Mouse (Mus musculus) Patski (cell line): ENCODE data around the gene Slc26a9. TPM values are rescaled to one million over a fixed set of nuclear protein-coding genes. Genes with fewer than 3 reads are reported as not detected.

Source experiments
- ATAC-seq: fragments of 100-300 bp; one replicate; pipeline ENCODE4 v1.8.0; 2021
- CTCF ChIA-PET: fragments of 350-600 bp; sonication (Branson Sonifier 250); formaldehyde crosslinking; loops from one replicate; lab custom pipeline; 2022; ENCODE audit warnings: inconsistent platforms; lab: Charles Lee
- POLR2A ChIA-PET: fragments of 350-600 bp; sonication (Branson Sonifier 250); formaldehyde crosslinking; loops from one replicate; lab custom pipeline; 2022; ENCODE audit warnings: antibody characterized with exemption, inconsistent platforms; lab: Charles Lee
- DNase-seq: peaks from one replicate; pipeline ENCODE4 v3.0.0-alpha.2; 2011; ENCODE audit warnings: low read depth, low spot score
- H3K27me3 ChIP-seq: fragments of 371-371 bp; one replicate; pipeline ENCODE4 v1.5.1; 2021
- CTCF ChIP-seq: fragments of 100-300 bp; IDR thresholded peaks from one replicate; pipeline ENCODE4 v1.5.1; 2021
- in situ Hi-C: fragments of 300-500 bp; cut with MboI; formaldehyde crosslinking; loops from 3 replicates; pipeline ENCODE4 v1.11.1; 2018; ENCODE audit warnings: low pct_unique_long_range_greater_than_20kb, mixed read lengths
- polyA plus RNA-seq: library from polyadenylated mRNA; unstranded; gene quantifications from one replicate; pipeline ENCODE4 v1.2.3, GENCODE M21; 2021

Gene Slc26a9
- polyA plus RNA-seq, 1 experiment from 2014 or later, result 0.01 TPM

GRCm38 (mm10) chr1:131751181-131751890, 7.5 kb downstream of the Slc26a9 start:
- in situ Hi-C loops, result no loop called here
- DNase-seq (no peak), ATAC-seq (no peak)
- ChIA-PET POLR2A (no interaction called here), CTCF (interaction anchor here (1.4 kb wide), 1 partner anchor 39 kb away, joined by 5 read pairs; no protein-coding TSS in a partner anchor)
- peaks cover 3% of the 10 kb centered on the region for H3K27me3 ChIP-seq
- TF ChIP-seq CTCF, result no peak

- ChIA-PET CTCF (no interaction called here), POLR2A (no interaction called here)
- H3K27me3 ChIP-seq, result peaks cover 3% of the 10 kb centered on the region
- DNase-seq (no peak), ATAC-seq (no peak)
- in situ Hi-C loops, result no loop called here
- TF ChIP-seq CTCF, result no peak
Observed at GRCm38 (mm10) chr1:131751891-131752311, 8.1 kb downstream of the Slc26a9 start.

DNA sequence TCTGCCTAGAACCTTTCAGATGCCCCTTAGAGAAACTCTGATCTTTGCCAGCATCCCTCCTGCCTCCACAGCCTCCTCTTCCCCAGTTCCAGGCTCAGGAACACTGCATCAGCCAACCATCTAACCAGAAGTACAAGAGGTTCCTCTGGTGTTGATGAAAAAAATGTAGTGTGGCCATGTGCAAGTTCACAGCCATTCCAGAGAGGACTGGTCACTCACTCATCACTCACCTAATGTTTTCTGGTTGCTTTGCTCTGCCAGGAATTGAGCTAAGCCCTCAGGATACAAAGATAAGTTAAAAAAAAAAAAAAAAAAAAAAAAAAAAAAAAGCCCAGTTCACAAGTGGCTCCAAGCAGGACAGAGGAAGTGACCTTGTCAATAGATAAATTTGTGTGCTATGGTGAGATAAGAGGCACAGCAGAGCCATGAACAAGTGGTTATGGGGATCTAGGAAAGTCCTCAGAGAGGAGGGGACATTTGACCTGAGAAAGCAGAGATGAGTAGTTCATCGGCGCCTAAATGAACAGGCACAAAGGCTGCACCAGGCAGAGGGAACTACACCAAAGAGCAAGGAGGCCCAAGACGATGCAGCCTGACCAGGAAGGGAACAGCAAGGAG, 10.5 kb downstream of the Slc26a9 start:
- peaks cover 3% of the 10 kb centered on the region for H3K27me3 ChIP-seq
- in situ Hi-C loops, result no loop called here
- TF ChIP-seq CTCF, result no peak
- ATAC-seq (no peak), DNase-seq (no peak)
- POLR2A ChIA-PET, result interaction anchor here (0.6 kb wide), 1 partner anchor 28 kb away, joined by 4 read pairs; no protein-coding TSS in a partner anchor
- CTCF ChIA-PET, result interaction anchor here (1.2 to 1.9 kb wide), 2 partner anchors 10 to 47 kb away, joined by 3 to 4 read pairs; no protein-coding TSS in a partner anchor

GRCm38 (mm10) chr1:131754916-131755315, 11.1 kb downstream of the Slc26a9 start:
- H3K27me3 ChIP-seq, result peaks cover 3% of the 10 kb centered on the region
- no peak for TF ChIP-seq CTCF
- POLR2A ChIA-PET, result no interaction called here
- ATAC-seq, result no peak
- CTCF ChIA-PET, result interaction anchor here (1.2 to 1.9 kb wide), 2 partner anchors 9 to 47 kb away, joined by 3 to 4 read pairs; no protein-coding TSS in a partner anchor
- in situ Hi-C loops, result no loop called here
- DNase-seq, result no peak

DNA sequence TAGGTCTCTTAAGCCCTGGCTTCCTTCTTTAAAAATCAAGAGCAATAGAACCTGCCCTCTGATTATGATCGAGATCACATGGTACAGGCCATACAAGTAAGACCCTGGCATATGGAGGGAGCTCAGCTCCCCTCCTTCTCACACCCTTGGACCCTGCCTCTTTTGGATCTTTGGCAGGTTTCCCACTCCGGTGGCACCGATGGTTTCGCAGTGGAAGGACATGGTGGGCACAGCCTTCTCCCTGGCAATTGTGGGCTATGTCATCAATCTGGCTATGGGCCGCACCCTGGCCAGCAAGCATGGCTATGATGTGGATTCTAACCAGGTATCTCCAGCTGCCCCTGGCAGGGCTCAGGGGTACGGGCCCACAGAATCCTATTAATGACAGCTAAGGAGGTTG, 13.4 kb downstream of the Slc26a9 start:
- no peak for TF ChIP-seq CTCF
- POLR2A ChIA-PET, result no interaction called here
- no peak for DNase-seq
- no peak for ATAC-seq
- CTCF ChIA-PET, result interaction anchor here (1.1 to 3.8 kb wide), 3 partner anchors 18 to 45 kb away, joined by 3 to 13 read pairs (median 3); no protein-coding TSS in a partner anchor
- in situ Hi-C loops, result no loop called here
- peaks cover 3% of the 10 kb centered on the region for H3K27me3 ChIP-seq

DNA sequence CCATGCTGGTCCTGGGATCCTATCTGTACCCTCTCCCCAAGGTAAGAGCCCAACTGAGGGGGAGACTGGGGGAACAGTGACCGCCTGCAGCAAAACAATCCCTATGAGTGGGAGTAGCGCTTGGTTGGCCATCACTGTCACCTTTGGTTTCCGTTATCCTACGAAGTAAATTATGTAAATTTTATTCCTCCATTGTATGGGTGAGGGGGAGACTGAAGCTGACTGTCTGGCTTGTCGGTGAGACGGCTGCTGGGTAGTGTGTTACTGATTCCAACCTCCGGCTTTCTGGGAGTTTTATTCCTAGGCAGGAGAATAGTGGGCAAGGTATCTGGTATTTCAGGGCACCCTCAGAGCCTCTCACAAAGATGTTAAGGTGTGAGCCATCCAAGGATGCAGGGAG, 15.0 kb downstream of the Slc26a9 start:
- DNase-seq, result no peak
- CTCF ChIA-PET, result interaction anchor here (3.8 kb wide), 1 partner anchor 47 kb away, joined by 13 read pairs; no protein-coding TSS in a partner anchor
- in situ Hi-C loops, result no loop called here
- ATAC-seq, result no peak
- H3K27me3 ChIP-seq, result peaks cover 3% of the 10 kb centered on the region
- TF ChIP-seq CTCF, result no peak
- POLR2A ChIA-PET, result no interaction called here

DNA sequence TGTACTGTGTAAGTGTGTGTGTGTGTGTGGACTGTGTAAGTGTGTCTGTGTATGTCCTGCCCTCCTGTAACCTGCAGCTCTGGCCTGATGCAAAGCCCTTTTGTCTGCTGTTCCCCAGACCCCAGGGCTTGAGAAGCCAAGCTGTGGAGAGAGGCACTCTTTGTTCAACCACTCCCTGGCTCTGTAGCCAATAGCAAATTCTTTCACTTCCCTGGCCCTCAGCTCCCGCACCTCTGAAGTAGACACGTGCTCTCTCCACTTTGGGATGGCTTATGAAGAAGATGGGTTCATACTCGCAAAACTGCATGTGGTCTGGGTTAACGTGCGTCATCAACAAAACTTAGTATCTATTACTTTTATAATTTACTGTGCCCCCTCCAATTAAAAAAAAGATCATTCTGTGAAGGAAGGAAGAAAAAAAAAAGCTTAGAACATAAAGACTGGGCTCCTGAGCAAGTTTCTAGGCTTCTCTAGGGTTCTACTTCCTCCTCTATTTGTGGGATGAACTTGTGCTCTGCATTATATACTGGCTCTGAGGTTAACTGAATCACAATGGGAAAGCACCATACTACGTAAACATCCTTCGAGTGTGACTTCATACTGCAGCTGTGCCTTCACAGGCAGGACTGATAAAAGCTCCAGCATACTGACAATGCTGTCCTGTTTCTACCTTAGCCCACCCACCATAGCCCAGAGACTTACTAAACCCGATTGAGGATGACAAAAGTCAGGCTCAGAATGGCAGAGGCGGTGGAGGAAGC, 16.0 kb downstream of the Slc26a9 start:
- no peak for DNase-seq
- in situ Hi-C loops, result no loop called here
- no peak for ATAC-seq
- ChIA-PET POLR2A (no interaction called here), CTCF (interaction anchor here (1.0 to 5.9 kb wide), 2 partner anchors 20 to 47 kb away, joined by 3 to 55 read pairs; no protein-coding TSS in a partner anchor)
- no peak for TF ChIP-seq CTCF
- H3K27me3 ChIP-seq, result peaks cover 9% of the 10 kb centered on the region

- H3K27me3 ChIP-seq, result peaks cover 5% of the 10 kb centered on the region
- DNase-seq (no peak), ATAC-seq (no peak)
- POLR2A ChIA-PET, result no interaction called here
- no peak for TF ChIP-seq CTCF
- CTCF ChIA-PET, result interaction anchor here (5.9 kb wide), 1 partner anchor 48 kb away, joined by 55 read pairs; no protein-coding TSS in a partner anchor
- in situ Hi-C loops, result no loop called here
Observed at GRCm38 (mm10) chr1:131760428-131760820, 16.6 kb downstream of the Slc26a9 start.

- peaks cover 8% of the 10 kb centered on the region for H3K27me3 ChIP-seq
- no peak for ATAC-seq
- in situ Hi-C loops, result no loop called here
- CTCF ChIA-PET, result interaction anchor here (5.9 kb wide), 1 partner anchor 48 kb away, joined by 55 read pairs; no protein-coding TSS in a partner anchor
- TF ChIP-seq CTCF, result no peak
- DNase-seq, result no peak
- POLR2A ChIA-PET, result no interaction called here
Observed at GRCm38 (mm10) chr1:131761079-131761831, 17.4 kb downstream of the Slc26a9 start.
